Mouse (Mus musculus) intestine, postnatal 0 days (tissue): ENCODE data around the gene Card10. TPM values are rescaled to one million over a fixed set of nuclear protein-coding genes. Genes with fewer than 3 reads are reported as not detected.
A peak's percentile ranks its signal among the peaks of the same experiment; 100 is the strongest.

Experiments used
- ATAC-seq: fragments of 200-750 bp; cut with Nextera tagmentation; 2 replicates; pipeline ENCODE4 v1.8.0; 2017; ENCODE audit warnings: mild to moderate bottlenecking, moderate TSS enrichment, moderate library complexity
- H3K27ac ChIP-seq: fragments of 300-500 bp; sonication (generic); 2 replicates; pipeline ENCODE4 v1.5.1; 2014; ENCODE audit warnings: mild to moderate bottlenecking, low read depth, low read length, moderate library complexity
- H3K27me3 ChIP-seq: fragments of 300-500 bp; sonication (generic); replicated peaks from 2 replicates; pipeline ENCODE4 v1.6.1; 2014; ENCODE audit warnings: low read length, mixed read lengths; ENCODE audit not compliant: control insufficient read depth, insufficient read depth
- H3K36me3 ChIP-seq: fragments of 300-500 bp; sonication (generic); 2 replicates; pipeline ENCODE4 v1.6.1; 2014; ENCODE audit warnings: mild to moderate bottlenecking, moderate library complexity; ENCODE audit not compliant: control insufficient read depth, insufficient read depth
- H3K4me1 ChIP-seq: fragments of 300-500 bp; sonication (generic); replicated peaks from 2 replicates; pipeline ENCODE4 v1.6.1; 2014; ENCODE audit warnings: antibody characterized with exemption, low read length, mixed read lengths; ENCODE audit not compliant: control insufficient read depth, insufficient read depth
- H3K4me2 ChIP-seq: fragments of 300-500 bp; sonication (generic); replicated peaks from 2 replicates; pipeline ENCODE4 v1.6.1; 2014; ENCODE audit warnings: low read depth, mild to moderate bottlenecking, moderate library complexity
- H3K4me3 ChIP-seq: fragments of 300-500 bp; sonication (generic); 2 replicates; pipeline ENCODE4 v1.5.1; 2014; ENCODE audit warnings: low read depth, low read length
- H3K9ac ChIP-seq: fragments of 300-500 bp; sonication (generic); 2 replicates; pipeline ENCODE4 v1.6.1; 2014; ENCODE audit warnings: mild to moderate bottlenecking, low read depth, low read length
- H3K9me3 ChIP-seq: fragments of 300-500 bp; sonication (generic); 2 replicates; pipeline ENCODE4 v1.6.1; 2016; ENCODE audit warnings: mixed run types; ENCODE audit not compliant: control insufficient read depth
- CTCF ChIP-seq: sonication (generic); IDR thresholded peaks from 2 replicates; pipeline ENCODE4 v1.5.1; 2016; ENCODE audit warnings: low read depth, mild to moderate bottlenecking, control low read depth, antibody characterized with exemption, moderate library complexity
- WGBS: fragments of 180-500 bp; shearing (Covaris S2); extraction: QIAGEN DNeasy Blood & Tissue Kit; methylation state at CpG from one replicate; pipeline ENCODE4 v1.1.7; 2014; 5-methylcytosine and 5-hydroxymethylcytosine counted together
- polyA plus RNA-seq: library from polyadenylated mRNA; unstranded; fragments of >200 nt; fragmentation: Nextera tagmentation; extraction: Ambion mirVana; gene quantifications from 2 replicates; pipeline ENCODE4 v1.2.1, GENCODE M21; 2015

The Card10 gene
- polyA plus RNA-seq, 1 experiment from 2014 or later = 3.2 TPM

GRCm38 (mm10) chr15:78779690-78780089 is 23.2 kb downstream of the Card10 start:
- no peak overlapping the region for H3K4me2 ChIP-seq
- no peak for ATAC-seq
- no peak overlapping the region for H3K9ac ChIP-seq
- H3K4me3 ChIP-seq = no peak overlapping the region
- no peak for TF ChIP-seq CTCF
- 90% methylated on average over 5 of the region's 5 CpGs for WGBS
- H3K36me3 ChIP-seq = peaks cover 25% of the 10 kb centered on the region; the same call in 1 of the 2 replicates
- H3K27ac ChIP-seq = no peak overlapping the region
- no peaks in the 10 kb centered on the region; the same call in 1 of the 2 replicates for H3K4me1 ChIP-seq
- no peaks in the 10 kb centered on the region for H3K9me3 ChIP-seq
- H3K27me3 ChIP-seq = no peaks in the 10 kb centered on the region

- 76% methylated on average over 8 of the region's 8 CpGs for WGBS
- no peak overlapping the region for H3K9ac ChIP-seq
- no peaks in the 10 kb centered on the region for H3K27me3 ChIP-seq
- peaks cover 25% of the 10 kb centered on the region; the same call in 1 of the 2 replicates for H3K36me3 ChIP-seq
- H3K9me3 ChIP-seq = no peaks in the 10 kb centered on the region
- no peak for ATAC-seq
- no peak overlapping the region for H3K27ac ChIP-seq
- TF ChIP-seq CTCF = peak; percentile 63
- no peak overlapping the region for H3K4me3 ChIP-seq
- H3K4me2 ChIP-seq = no peak overlapping the region
- no peaks in the 10 kb centered on the region; the same call in 1 of the 2 replicates for H3K4me1 ChIP-seq
Observed at GRCm38 (mm10) chr15:78779253-78779652, 23.6 kb downstream of the Card10 start.

- ATAC-seq = peak; percentile 73
- Histone ChIP-seq H3K27ac (no peak overlapping the region), H3K36me3 (peaks cover 23% of the 10 kb centered on the region; the same call in 1 of the 2 replicates), H3K4me3 (no peak overlapping the region), H3K4me1 (peaks cover under 1% of the 10 kb centered on the region; the same call in 1 of the 2 replicates), H3K9ac (no peak overlapping the region), H3K4me2 (no peak overlapping the region), H3K9me3 (no peaks in the 10 kb centered on the region), H3K27me3 (no peaks in the 10 kb centered on the region)
- WGBS = 63% methylated on average over 13 of the region's 15 CpGs
- peak; percentile 85 for TF ChIP-seq CTCF
Observed at GRCm38 (mm10) chr15:78778077-78778870, 24.6 kb downstream of the Card10 start.

- H3K4me3 ChIP-seq = no peak within 1 kb of the TSS
- H3K4me2 ChIP-seq = peak within 1 kb of the TSS; percentile 48
- 0 out of 2 replicates have a peak, but pooled peaks cover 4% of the 10 kb centered on the region for H3K4me1 ChIP-seq
- no peaks in the 10 kb centered on the region for H3K27me3 ChIP-seq
- H3K9me3 ChIP-seq = no peaks in the 10 kb centered on the region
- 0 out of 2 replicates have a peak within 1 kb of the TSS, but pooled peaks have one; percentile 1 for H3K9ac ChIP-seq
- WGBS = under 1% methylated on average over 10 of the region's 11 CpGs
- TF ChIP-seq CTCF = no peak
- H3K27ac ChIP-seq = no peak within 1 kb of the TSS; the same call in 1 of the 2 replicates
- peaks cover 18% of the 10 kb centered on the region; the same call in 1 of the 2 replicates for H3K36me3 ChIP-seq
- peak; percentile 75 for ATAC-seq
Observed at GRCm38 (mm10) chr15:78773290-78773729, 29.5 kb downstream of the Card10 start, which contains the start of gene Mfng. Mfng (minus strand) TSS chr15:78773475.

- Histone ChIP-seq H3K27ac (no peak overlapping the region), H3K4me2 (peak overlapping the region; percentile 48), H3K27me3 (no peaks in the 10 kb centered on the region), H3K9ac (no peak overlapping the region), H3K36me3 (peaks cover 18% of the 10 kb centered on the region; the same call in 1 of the 2 replicates), H3K9me3 (no peaks in the 10 kb centered on the region), H3K4me1 (0 out of 2 replicates have a peak, but pooled peaks cover 4% of the 10 kb centered on the region), H3K4me3 (no peak overlapping the region)
- no peak; the same call in 1 of the 2 replicates for ATAC-seq
- TF ChIP-seq CTCF = no peak
- 43% methylated on average over 14 of the region's 14 CpGs for WGBS
Observed at GRCm38 (mm10) chr15:78772856-78773255, 30.0 kb downstream of the Card10 start.

GRCm38 (mm10) chr15:78772368-78772763 is 30.5 kb downstream of the Card10 start:
- Histone ChIP-seq H3K4me1 (0 out of 2 replicates have a peak, but pooled peaks cover 4% of the 10 kb centered on the region), H3K4me2 (peak overlapping the region; percentile 48), H3K9ac (0 out of 2 replicates have a peak overlapping the region, but pooled peaks have one; percentile 1), H3K27me3 (no peaks in the 10 kb centered on the region), H3K27ac (no peak overlapping the region; the same call in 1 of the 2 replicates), H3K9me3 (no peaks in the 10 kb centered on the region), H3K4me3 (no peak overlapping the region), H3K36me3 (peaks cover 18% of the 10 kb centered on the region; the same call in 1 of the 2 replicates)
- no peak for ATAC-seq
- WGBS = 55% methylated on average over 4 of the region's 4 CpGs
- no peak for TF ChIP-seq CTCF
